In genomic region chr1:162361978-162362377, GRCm38 (mm10) we compare ENCODE assay signal across 8 mouse cellular contexts.
DNase-seq lines count a peak whose midpoint lies in the region; ATAC-seq and TF ChIP-seq lines count a peak whose summit lies in the region.

No protein-coding gene starts in this region.

- no peak for TF ChIP-seq POLR2A in brain, embryonic 14.5 days (IDR thresholded peaks at IDR 0.05; ENCODE audit: borderline replicate concordance, extremely low read depth, insufficient read depth, insufficient read length, poor library complexity, severe bottlenecking)

- no peaks in the 10 kb centered on the region for H3K36me3 ChIP-seq in forebrain, embryonic 13.5 days (ENCODE audit: poor library complexity, severe bottlenecking)
- H3K36me3 ChIP-seq in forebrain, embryonic 11.5 days (ENCODE audit: control insufficient read depth, insufficient read depth, low read length): no peaks in the 10 kb centered on the region

- no peaks in the 10 kb centered on the region for H3K9me3 ChIP-seq in forebrain, embryonic 13.5 days (replicated peaks)
- H3K9me3 ChIP-seq in forebrain, embryonic 11.5 days (ENCODE audit: control insufficient read depth, low read length): no peaks in the 10 kb centered on the region

- TF ChIP-seq CTCF in brain, embryonic 14.5 days (IDR thresholded peaks at IDR 0.05; ENCODE audit: borderline replicate concordance, extremely low read depth, insufficient read depth, insufficient read length): no peak

- H3K4me3 ChIP-seq in forebrain, embryonic 13.5 days: no peak overlapping the region
- no peak overlapping the region for H3K4me3 ChIP-seq in forebrain, embryonic 11.5 days (ENCODE audit: low read depth, low read length)

- ATAC-seq in forebrain, embryonic 13.5 days: peak; percentile 48
- ATAC-seq in forebrain, embryonic 11.5 days (replicated peaks; ENCODE audit: low FRiP score): no peak

- H3K4me1 ChIP-seq in forebrain, embryonic 13.5 days: peaks cover 23% of the 10 kb centered on the region
- no peaks in the 10 kb centered on the region for H3K4me1 ChIP-seq in forebrain, embryonic 11.5 days (replicated peaks; ENCODE audit: control insufficient read depth, insufficient read depth, low read length)

- no peak overlapping the region for H3K4me2 ChIP-seq in forebrain, embryonic 13.5 days
- H3K4me2 ChIP-seq in forebrain, embryonic 11.5 days (ENCODE audit: low read depth, low read length, severe bottlenecking): no peak overlapping the region

- H3K9ac ChIP-seq in forebrain, embryonic 13.5 days: no peak overlapping the region
- no peak overlapping the region for H3K9ac ChIP-seq in forebrain, embryonic 11.5 days (ENCODE audit: low read length)

- no peak overlapping the region for H3K27ac ChIP-seq in forebrain, embryonic 13.5 days
- H3K27ac ChIP-seq in forebrain, embryonic 11.5 days (ENCODE audit: low read depth, low read length): no peak overlapping the region

- H3K27me3 ChIP-seq in forebrain, embryonic 13.5 days: no peaks in the 10 kb centered on the region
- no peaks in the 10 kb centered on the region for H3K27me3 ChIP-seq in forebrain, embryonic 11.5 days (ENCODE audit: control insufficient read depth, insufficient read depth, low read length)

- 41% methylated on average over 5 of the region's 5 CpGs for WGBS in forebrain, embryonic 13.5 days
- 74% methylated on average over 5 of the region's 5 CpGs for WGBS in forebrain, embryonic 11.5 days

- DNase-seq in forebrain, embryonic 11.5 days (ENCODE audit: low spot score): no peak
- DNase-seq in left cerebral cortex, postnatal 10 days (ENCODE audit: extremely low spot score in 1 of 2, low spot score in 2 of 2): peak; percentile 50
- DNase-seq in left cerebral cortex, adult 8-10 months (ENCODE audit: low spot score in 2 of 2): no peak
- DNase-seq in brain, embryonic 14.5 days (ENCODE audit: low read depth): peak; percentile 84
- DNase-seq in left cerebral cortex, postnatal 4 days: peak; percentile 55
- DNase-seq in gastrocnemius, adult 8-10 months (ENCODE audit: low spot score in 2 of 2): no peak
- DNase-seq in embryo, embryonic 9.5 days (ENCODE audit: extremely low spot score): no peak

- intact Hi-C loops in left cerebral cortex, postnatal 10 days (cut with DNase I): loop anchor here (10.0 kb wide), 1 partner anchor 113 kb away; the partner anchor contains the start of gene Dnm3
- intact Hi-C loops in left cerebral cortex, postnatal 4 days (cut with DNase I): loop anchor here (10.0 kb wide), 1 partner anchor 113 kb away; the partner anchor contains the start of gene Dnm3

Comparison
In these comparisons a context has a peak if more than half of its experiments do, and no peak if none do; other contexts are left out.
1. DNase-seq: peak in left cerebral cortex, postnatal 10 days (2 of 2), brain, embryonic 14.5 days (single experiment) and left cerebral cortex, postnatal 4 days (single experiment); none in forebrain, embryonic 11.5 days (single experiment), left cerebral cortex, adult 8-10 months (0 of 2), gastrocnemius, adult 8-10 months (0 of 2) and embryo, embryonic 9.5 days (single experiment).